In the genomic region with DNA sequence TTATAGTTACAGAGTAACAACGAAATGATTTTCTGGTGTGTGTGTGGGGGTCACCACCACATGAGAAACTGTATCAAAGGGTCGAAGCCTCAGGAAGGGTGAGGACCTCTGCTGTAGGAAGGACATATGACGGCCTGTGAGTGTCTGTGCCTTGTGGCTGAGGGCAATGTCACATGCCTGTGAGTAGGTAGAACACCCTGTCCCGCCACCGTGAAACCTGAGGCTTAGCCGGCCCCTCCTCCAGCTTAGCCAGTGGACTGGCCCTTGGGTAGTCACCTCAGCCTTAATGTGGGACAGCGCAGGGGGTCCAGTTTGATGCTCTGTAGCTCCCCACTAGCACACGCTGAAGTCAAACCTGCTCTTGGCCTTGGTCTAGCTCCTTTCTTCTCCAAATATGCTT, we compare ENCODE assay signal across 18 mouse cellular contexts.
A peak's percentile ranks its signal among the peaks of the same experiment; 100 is the strongest.
DNase-seq lines count a peak whose midpoint lies in the region; ATAC-seq and TF ChIP-seq lines count a peak whose summit lies in the region.
"Had no signal": no experiment of that assay in that cellular context is flagged by ENCODE, and none has a peak within 500 bp of the region (broad histone marks: within the 10 kb centered on the region; RNA-seq: fewer than 3 reads in every experiment).

No protein-coding gene starts in this region.

- no peak for TF ChIP-seq CTCF in gastrocnemius, adult 2 months (IDR thresholded peaks at IDR 0.05)

- H3K4me2 ChIP-seq in heart, embryonic 11.5 days = no peak overlapping the region
- H3K4me2 ChIP-seq: embryonic facial prominence, embryonic 12.5 days; forebrain, embryonic 13.5 days; forebrain, embryonic 15.5 days had no signal

- peaks cover 19% of the 10 kb centered on the region for H3K4me1 ChIP-seq in heart, embryonic 11.5 days (ENCODE audit: control insufficient read depth, insufficient read depth, low read length)

- WGBS in heart, embryonic 11.5 days (ENCODE audit: insufficient replicate concordance) = 78% methylated on average over 8 of the region's 8 CpGs

- intact Hi-C loops in gastrocnemius, adult 2 months (cut with DNase I) = no loop called here
- intact Hi-C loops in gastrocnemius, postnatal 36 days (cut with DNase I) = no loop called here

- no peak for ATAC-seq in heart, embryonic 11.5 days (replicated peaks; ENCODE audit: insufficient number of reproducible peaks, low FRiP score, low TSS enrichment)
- ATAC-seq: forebrain, embryonic 13.5 days; forebrain, embryonic 15.5 days had no signal

- no peak overlapping the region for H3K4me3 ChIP-seq in gastrocnemius, adult 2 months
- no peak overlapping the region for H3K4me3 ChIP-seq in heart, embryonic 11.5 days (ENCODE audit: low read depth, low read length)
- H3K4me3 ChIP-seq: embryonic facial prominence, embryonic 10.5 days; embryonic facial prominence, embryonic 12.5 days; forebrain, embryonic 13.5 days; forebrain, embryonic 15.5 days had no signal

- DNase-seq in gastrocnemius, adult 2 months = peak; percentile 54
- no peak for DNase-seq in gastrocnemius, postnatal 36 days
- peak; percentile 44 to 67 for DNase-seq in heart, adult 18-20 months
- peak; percentile 7 for DNase-seq in skeletal muscle tissue, adult 2 months (ENCODE audit: low read depth, low spot score)
- no peak for DNase-seq in cerebellum, adult 8-10 months
- DNase-seq: adrenal gland, adult 2 months; adrenal gland, postnatal 10 days; adrenal gland, postnatal 25 days; cerebellum, adult 11 months; cerebellum, adult 18-20 months; cerebellum, adult 9-10 months; cerebellum, postnatal 10 days; cerebellum, postnatal 25 days had no signal

- H3K36me3 ChIP-seq in heart, embryonic 11.5 days (ENCODE audit: control insufficient read depth, insufficient read depth, low read length) = no peaks in the 10 kb centered on the region; the same call in 1 of the 2 replicates
- H3K36me3 ChIP-seq: embryonic facial prominence, embryonic 10.5 days; embryonic facial prominence, embryonic 12.5 days; forebrain, embryonic 15.5 days had no signal

- no peak overlapping the region for H3K27ac ChIP-seq in gastrocnemius, adult 2 months
- H3K27ac ChIP-seq in heart, embryonic 11.5 days (ENCODE audit: low read depth, low read length) = no peak overlapping the region
- H3K27ac ChIP-seq: embryonic facial prominence, embryonic 10.5 days; embryonic facial prominence, embryonic 12.5 days; forebrain, embryonic 13.5 days; forebrain, embryonic 15.5 days had no signal

- H3K9me3 ChIP-seq in heart, embryonic 11.5 days (replicated peaks; ENCODE audit: control insufficient read depth, low read length) = no peaks in the 10 kb centered on the region
- H3K9me3 ChIP-seq: embryonic facial prominence, embryonic 10.5 days; embryonic facial prominence, embryonic 12.5 days; forebrain, embryonic 13.5 days; forebrain, embryonic 15.5 days had no signal

- no peak overlapping the region for H3K9ac ChIP-seq in heart, embryonic 11.5 days (ENCODE audit: low read depth, low read length)
- H3K9ac ChIP-seq: embryonic facial prominence, embryonic 12.5 days; forebrain, embryonic 13.5 days; forebrain, embryonic 15.5 days had no signal

- peaks cover 15% of the 10 kb centered on the region for H3K27me3 ChIP-seq in heart, embryonic 11.5 days (ENCODE audit: control insufficient read depth, insufficient read depth, low read length)
- H3K27me3 ChIP-seq: forebrain, embryonic 13.5 days; forebrain, embryonic 15.5 days had no signal

Comparison
In these comparisons a context has a peak if more than half of its experiments do, and no peak if none do; other contexts are left out.
1. DNase-seq: peak in gastrocnemius, adult 2 months (single experiment), heart, adult 18-20 months (2 of 2) and skeletal muscle tissue, adult 2 months (single experiment); none in gastrocnemius, postnatal 36 days (0 of 2) and cerebellum, adult 8-10 months (single experiment).